In the genomic region with DNA sequence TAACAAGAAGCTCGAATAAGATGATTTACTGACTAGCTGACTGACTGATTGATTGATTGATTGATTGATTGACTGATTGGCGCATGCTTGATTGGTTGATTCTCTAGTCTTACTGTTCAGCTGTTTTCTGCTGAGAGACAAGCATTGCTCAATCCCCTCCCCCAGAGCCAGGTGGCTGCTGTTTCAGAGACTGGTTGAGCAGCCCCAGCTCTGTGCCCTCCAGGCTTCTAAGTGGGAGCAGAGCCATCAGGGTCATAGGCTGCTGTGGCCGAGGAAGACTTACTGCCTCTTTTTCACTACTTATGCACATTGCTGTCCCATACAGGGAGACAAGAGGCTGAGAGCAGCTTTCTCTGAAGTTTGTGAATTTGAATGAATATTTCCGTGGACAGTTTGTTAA, we compare ENCODE assay signal across 8 mouse cellular contexts. TPM values are rescaled to one million over a fixed set of nuclear protein-coding genes. Genes with fewer than 3 reads are reported as not detected.
DNase-seq lines count a peak whose midpoint lies in the region; ATAC-seq lines count a peak whose summit lies in the region.

No protein-coding gene starts in this region.

- peak; percentile 23 to 32 for DNase-seq in cerebellum, postnatal 10 days
- DNase-seq in cerebellum, adult 8-10 months: no peak
- peak; percentile 14 for DNase-seq in thymus, postnatal 0 days (ENCODE audit: low spot score)
- no peak for DNase-seq in thymus, postnatal 10 days (ENCODE audit: low spot score in 2 of 2)
- DNase-seq in intestine, embryonic 14.5 days (ENCODE audit: low spot score): peak; percentile 59
- DNase-seq in retina, embryonic 14.5 days (ENCODE audit: low spot score): peak; percentile 46
- DNase-seq in layer of hippocampus, adult 8-10 months (ENCODE audit: low spot score in 2 of 2): no peak

- H3K4me2 ChIP-seq in intestine, embryonic 14.5 days (ENCODE audit: low read length): peak overlapping the region; percentile 66

- ATAC-seq in intestine, embryonic 14.5 days (replicated peaks; ENCODE audit: low FRiP score, low TSS enrichment, low read depth): no peak
- ATAC-seq in frontal cortex, adult (ENCODE audit: low TSS enrichment): no peak

- no peaks in the 10 kb centered on the region for H3K27me3 ChIP-seq in intestine, embryonic 14.5 days (replicated peaks; ENCODE audit: control insufficient read depth, insufficient read depth, low read length)

- H3K9me3 ChIP-seq in intestine, embryonic 14.5 days (ENCODE audit: control insufficient read depth, low read length): no peaks in the 10 kb centered on the region

- 38% methylated on average over 4 of the region's 4 CpGs for WGBS in intestine, embryonic 14.5 days

- no peak overlapping the region for H3K27ac ChIP-seq in intestine, embryonic 14.5 days (ENCODE audit: low read depth)

- H3K4me1 ChIP-seq in intestine, embryonic 14.5 days (replicated peaks; ENCODE audit: control insufficient read depth, insufficient read depth, low read length): peaks cover 21% of the 10 kb centered on the region; the same call in 1 of the 2 replicates

- H3K9ac ChIP-seq in intestine, embryonic 14.5 days (ENCODE audit: low read length): no peak overlapping the region

- no peaks in the 10 kb centered on the region for H3K36me3 ChIP-seq in intestine, embryonic 14.5 days (ENCODE audit: control insufficient read depth, insufficient read depth, low read length)

- H3K4me3 ChIP-seq in intestine, embryonic 14.5 days (ENCODE audit: low read depth, low read length): peak overlapping the region; percentile 56

RNA-seq across cellular contexts. Expression of a gene that starts 2.1 kb away (rescaled TPM):
- polyA plus RNA-seq in thymus, postnatal 0 days (2015; fragmentation: Nextera tagmentation; extraction: Ambion mirVana): 13.5 and 14.7 TPM in 2 replicates
- polyA plus RNA-seq in intestine, embryonic 14.5 days (2014; fragmentation: Nextera tagmentation; extraction: Ambion mirVana): 24.4 and 25.7 TPM in 2 replicates
- total RNA-seq in layer of hippocampus, adult 8-10 months (2022): 10 to 100 TPM; 41.6 to 61.3 (median 51.5) TPM

Comparison
In these comparisons a context has a peak if more than half of its experiments do, and no peak if none do; other contexts are left out.
1. DNase-seq: peak in cerebellum, postnatal 10 days (2 of 2), thymus, postnatal 0 days (single experiment), intestine, embryonic 14.5 days (single experiment) and retina, embryonic 14.5 days (single experiment); none in cerebellum, adult 8-10 months (single experiment), thymus, postnatal 10 days (0 of 2) and layer of hippocampus, adult 8-10 months (0 of 2).